Mouse (Mus musculus): ENCODE results near the gene Mrpl58. TPM values are rescaled to one million over a fixed set of nuclear protein-coding genes. Genes with fewer than 3 reads are reported as not detected.

The Mrpl58 gene
- polyA plus RNA-seq, 1 experiment = not detected

GRCm38 (mm10) chr11:115367395-115367944 is 36.1 kb upstream of the Mrpl58 start, which contains the start of gene Hid1:
Gene Hid1, minus strand, starts transcription at chr11:115367756.
- Histone ChIP-seq H3K27ac (ENCODE audit: insufficient read depth, low read depth, low read length) (peak within 1 kb of the TSS; percentile 84), H3K4me1 (ENCODE audit: control insufficient read depth, insufficient read depth, low read length) (peaks cover 24% of the 10 kb centered on the region), H3K4me3 (ENCODE audit: insufficient read depth, low read depth, low read length) (peak within 1 kb of the TSS; percentile 88)
- TF ChIP-seq POLR2A (IDR thresholded peaks at IDR 0.05; ENCODE audit: insufficient read depth, low read depth, low read length) (peak; percentile 96), CTCF (IDR thresholded peaks at IDR 0.05; ENCODE audit: insufficient read depth, low read depth, low read length) (no peak)
- 1% methylated on average over 39 of the region's 39 CpGs for WGBS

- WGBS = 69% methylated on average over 7 of the region's 7 CpGs
- TF ChIP-seq CTCF (IDR thresholded peaks at IDR 0.05; ENCODE audit: insufficient read depth, low read depth, low read length) (no peak), POLR2A (IDR thresholded peaks at IDR 0.05; ENCODE audit: insufficient read depth, low read depth, low read length) (no peak)
Observed at GRCm38 (mm10) chr11:115370368-115370767, 33.2 kb upstream of the Mrpl58 start.

GRCm38 (mm10) chr11:115371354-115371753 is 32.2 kb upstream of the Mrpl58 start:
- Histone ChIP-seq H3K4me3 (ENCODE audit: insufficient read depth, low read depth, low read length) (no peak overlapping the region), H3K4me1 (ENCODE audit: control insufficient read depth, insufficient read depth, low read length) (peaks cover 24% of the 10 kb centered on the region), H3K27ac (ENCODE audit: insufficient read depth, low read depth, low read length) (no peak overlapping the region)
- TF ChIP-seq POLR2A (IDR thresholded peaks at IDR 0.05; ENCODE audit: insufficient read depth, low read depth, low read length) = no peak
- no peak for TF ChIP-seq CTCF (IDR thresholded peaks at IDR 0.05; ENCODE audit: insufficient read depth, low read depth, low read length)
- 84% methylated on average over 8 of the region's 8 CpGs for WGBS

More at GRCm38 (mm10) chr11:115370368-115370767, 33.2 kb upstream of the Mrpl58 start:
- H3K4me3 ChIP-seq (ENCODE audit: insufficient read depth, low read depth, low read length) = no peak overlapping the region
- no peak overlapping the region for H3K27ac ChIP-seq (ENCODE audit: insufficient read depth, low read depth, low read length)
- peaks cover 30% of the 10 kb centered on the region for H3K4me1 ChIP-seq (ENCODE audit: control insufficient read depth, insufficient read depth, low read length)

- TF ChIP-seq CTCF (IDR thresholded peaks at IDR 0.05; ENCODE audit: insufficient read depth, low read depth, low read length) (no peak), POLR2A (IDR thresholded peaks at IDR 0.05; ENCODE audit: insufficient read depth, low read depth, low read length) (no peak)
- H3K4me1 ChIP-seq (ENCODE audit: control insufficient read depth, insufficient read depth, low read length) = peaks cover 17% of the 10 kb centered on the region
- H3K27ac ChIP-seq (ENCODE audit: insufficient read depth, low read depth, low read length) = no peak overlapping the region
- H3K4me3 ChIP-seq (ENCODE audit: insufficient read depth, low read depth, low read length) = no peak overlapping the region
- WGBS = 87% methylated on average over 1 of the region's 1 CpGs
Observed at GRCm38 (mm10) chr11:115372015-115372414, 31.5 kb upstream of the Mrpl58 start.

GRCm38 (mm10) chr11:115372737-115373136 is 30.8 kb upstream of the Mrpl58 start:
- H3K27ac ChIP-seq (ENCODE audit: insufficient read depth, low read depth, low read length) = no peak overlapping the region
- peaks cover 15% of the 10 kb centered on the region for H3K4me1 ChIP-seq (ENCODE audit: control insufficient read depth, insufficient read depth, low read length)
- TF ChIP-seq CTCF (IDR thresholded peaks at IDR 0.05; ENCODE audit: insufficient read depth, low read depth, low read length) (no peak), POLR2A (IDR thresholded peaks at IDR 0.05; ENCODE audit: insufficient read depth, low read depth, low read length) (no peak)
- WGBS = 52% methylated on average over 2 of the region's 2 CpGs
- no peak overlapping the region for H3K4me3 ChIP-seq (ENCODE audit: insufficient read depth, low read depth, low read length)

GRCm38 (mm10) chr11:115373805-115374694 is 29.5 kb upstream of the Mrpl58 start:
- no peak for TF ChIP-seq CTCF (IDR thresholded peaks at IDR 0.05; ENCODE audit: insufficient read depth, low read depth, low read length)
- TF ChIP-seq POLR2A (IDR thresholded peaks at IDR 0.05; ENCODE audit: insufficient read depth, low read depth, low read length) = peak; percentile 40; the same call in 1 of the 2 replicates
- WGBS = 1% methylated on average over 30 of the region's 30 CpGs
- Histone ChIP-seq H3K4me3 (ENCODE audit: insufficient read depth, low read depth, low read length) (peak overlapping the region; percentile 50), H3K27ac (ENCODE audit: insufficient read depth, low read depth, low read length) (peak overlapping the region; percentile 61), H3K4me1 (ENCODE audit: control insufficient read depth, insufficient read depth, low read length) (peaks cover 14% of the 10 kb centered on the region)

- Histone ChIP-seq H3K4me1 (ENCODE audit: control insufficient read depth, insufficient read depth, low read length) (peaks cover 14% of the 10 kb centered on the region), H3K27ac (ENCODE audit: insufficient read depth, low read depth, low read length) (peak overlapping the region; percentile 61), H3K4me3 (ENCODE audit: insufficient read depth, low read depth, low read length) (peak overlapping the region; percentile 50; the same call in 1 of the 2 replicates)
- TF ChIP-seq POLR2A (IDR thresholded peaks at IDR 0.05; ENCODE audit: insufficient read depth, low read depth, low read length) = no peak
- no peak for TF ChIP-seq CTCF (IDR thresholded peaks at IDR 0.05; ENCODE audit: insufficient read depth, low read depth, low read length)
- 55% methylated on average over 12 of the region's 12 CpGs for WGBS
Observed at GRCm38 (mm10) chr11:115374695-115375425, 28.7 kb upstream of the Mrpl58 start.

- 60% methylated on average over 7 of the region's 7 CpGs for WGBS
Observed at GRCm38 (mm10) chr11:115376722-115377121, 26.8 kb upstream of the Mrpl58 start.

More at GRCm38 (mm10) chr11:115376722-115377121, 26.8 kb upstream of the Mrpl58 start:
- H3K4me3 ChIP-seq (ENCODE audit: insufficient read depth, low read depth, low read length) = no peak overlapping the region
- peaks cover 14% of the 10 kb centered on the region for H3K4me1 ChIP-seq (ENCODE audit: control insufficient read depth, insufficient read depth, low read length)
- no peak overlapping the region for H3K27ac ChIP-seq (ENCODE audit: insufficient read depth, low read depth, low read length)
- TF ChIP-seq CTCF (IDR thresholded peaks at IDR 0.05; ENCODE audit: insufficient read depth, low read depth, low read length) = no peak
- no peak for TF ChIP-seq POLR2A (IDR thresholded peaks at IDR 0.05; ENCODE audit: insufficient read depth, low read depth, low read length)
